In genomic region chr13:51903324-51903939, GRCm38 (mm10) we compare ENCODE assay signal across 8 mouse cellular contexts. TPM values are rescaled to one million over a fixed set of nuclear protein-coding genes. Genes with fewer than 3 reads are reported as not detected.
DNase-seq lines count a peak whose midpoint lies in the region; ATAC-seq lines count a peak whose summit lies in the region.

No protein-coding gene starts in this region.

- H3K9ac ChIP-seq in forebrain, embryonic 14.5 days (ENCODE audit: low read length) = no peak overlapping the region
- H3K9ac ChIP-seq in intestine, embryonic 16.5 days (ENCODE audit: low read depth, low read length) = no peak overlapping the region

- ATAC-seq in forebrain, embryonic 14.5 days = peak; percentile 82
- ATAC-seq in intestine, embryonic 16.5 days = peak; percentile 61
- ATAC-seq in megakaryocyte, adult 5-6 weeks (ENCODE audit: poor library complexity, severe bottlenecking) = no peak

- no peak overlapping the region for H3K4me2 ChIP-seq in forebrain, embryonic 14.5 days (ENCODE audit: low read length)
- no peak overlapping the region for H3K4me2 ChIP-seq in intestine, embryonic 16.5 days (ENCODE audit: low read depth, low read length)

- 37% methylated on average over 8 of the region's 11 CpGs for WGBS in forebrain, embryonic 14.5 days
- 44% methylated on average over 11 of the region's 11 CpGs for WGBS in intestine, embryonic 16.5 days

- H3K36me3 ChIP-seq in forebrain, embryonic 14.5 days (ENCODE audit: control insufficient read depth, insufficient read depth, low read length) = no peaks in the 10 kb centered on the region
- no peaks in the 10 kb centered on the region for H3K36me3 ChIP-seq in intestine, embryonic 16.5 days (ENCODE audit: control insufficient read depth, insufficient read depth, low read length)

- peaks cover 22% of the 10 kb centered on the region for H3K4me1 ChIP-seq in forebrain, embryonic 14.5 days (ENCODE audit: control insufficient read depth, insufficient read depth, low read length)
- peaks cover 14% of the 10 kb centered on the region for H3K4me1 ChIP-seq in intestine, embryonic 16.5 days (ENCODE audit: control insufficient read depth, insufficient read depth, low read length)

- H3K9me3 ChIP-seq in forebrain, embryonic 14.5 days (replicated peaks; ENCODE audit: control insufficient read depth, low read length) = no peaks in the 10 kb centered on the region
- H3K9me3 ChIP-seq in intestine, embryonic 16.5 days (ENCODE audit: control insufficient read depth, low read length) = no peaks in the 10 kb centered on the region

- peak overlapping the region; percentile 90; the same call in 1 of the 2 replicates for H3K27ac ChIP-seq in forebrain, embryonic 14.5 days (ENCODE audit: low read depth, low read length)
- no peak overlapping the region for H3K27ac ChIP-seq in intestine, embryonic 16.5 days (ENCODE audit: low read length)

- no peaks in the 10 kb centered on the region for H3K27me3 ChIP-seq in forebrain, embryonic 14.5 days (replicated peaks; ENCODE audit: control insufficient read depth, insufficient read depth, low read length)
- no peaks in the 10 kb centered on the region for H3K27me3 ChIP-seq in intestine, embryonic 16.5 days (replicated peaks; ENCODE audit: control insufficient read depth, insufficient read depth, low read length)

- intact Hi-C loops in left cerebral cortex, postnatal 4 days (cut with DNase I) = no loop called here
- intact Hi-C loops in left cerebral cortex, postnatal 10 days (cut with DNase I) = no loop called here

- DNase-seq in left cerebral cortex, postnatal 4 days = peak; percentile 68
- DNase-seq in left cerebral cortex, adult 18-20 months (ENCODE audit: low spot score in 2 of 2) = no peak
- peak; percentile 75 for DNase-seq in forebrain, embryonic 14.5 days (ENCODE audit: low spot score)
- DNase-seq in neural tube, embryonic 10.5 days (ENCODE audit: extremely low spot score, low spot score) = peak; percentile 35
- DNase-seq in left cerebral cortex, postnatal 10 days (ENCODE audit: extremely low spot score in 1 of 2, low spot score in 2 of 2) = no peak
- DNase-seq in testis, postnatal 10 days (ENCODE audit: low spot score) = no peak

- no peak overlapping the region for H3K4me3 ChIP-seq in forebrain, embryonic 14.5 days (ENCODE audit: low read depth, low read length)
- no peak overlapping the region for H3K4me3 ChIP-seq in intestine, embryonic 16.5 days (ENCODE audit: low read length)

RNA-seq across cellular contexts. Expression of gene Gadd45g, which starts 57.0 kb away (rescaled TPM):
- 10 to 100 TPM in 1 of 2 experiments, 1 to 10 TPM in 1; 8.6 to 11.0 TPM for total RNA-seq in left cerebral cortex, postnatal 4 days (2021)
- total RNA-seq in left cerebral cortex, adult 18-20 months (2021) = 10 to 100 TPM; 13.5 to 23.2 TPM
- 112 and 132 TPM in 2 replicates for polyA plus RNA-seq in forebrain, embryonic 14.5 days (2014; fragmentation: Nextera tagmentation; extraction: Ambion mirVana)
- 36.4 and 40.8 TPM in 2 replicates for polyA plus RNA-seq in intestine, embryonic 16.5 days (2015; fragmentation: Nextera tagmentation; extraction: Ambion mirVana)
- total RNA-seq in left cerebral cortex, postnatal 10 days (2021) = 10 to 100 TPM; 12.1 to 15.7 TPM
- total RNA-seq in megakaryocyte, adult 5-6 weeks (2015) = 2.6 and 4.4 TPM in 2 replicates
- 8.7 and 11.2 TPM in 2 replicates for total RNA-seq in megakaryocyte, adult 5-6 weeks (2017)

Comparison
In these comparisons a context has a peak if more than half of its experiments do, and no peak if none do; other contexts are left out.
1. DNase-seq: peak in left cerebral cortex, postnatal 4 days (single experiment), forebrain, embryonic 14.5 days (single experiment) and neural tube, embryonic 10.5 days (single experiment); none in left cerebral cortex, adult 18-20 months (0 of 2), left cerebral cortex, postnatal 10 days (0 of 2) and testis, postnatal 10 days (single experiment).